Mouse (Mus musculus) C2C12 (cell line): ENCODE results near the gene Crygs. TPM values are rescaled to one million over a fixed set of nuclear protein-coding genes. Genes with fewer than 3 reads are reported as not detected.

Source experiments
- H3K27me3 ChIP-seq: one replicate; pipeline ENCODE4 v1.6.1; 2011; ENCODE audit not compliant: control insufficient read depth, insufficient read depth, insufficient read length
- H3K36me3 ChIP-seq: one replicate; pipeline ENCODE4 v1.6.1; 2011; ENCODE audit not compliant: control insufficient read depth, insufficient read depth
- H3K4me3 ChIP-seq: one replicate; pipeline ENCODE4 v1.5.1; 2011; ENCODE audit warnings: mild to moderate bottlenecking, control low read depth; ENCODE audit not compliant: poor library complexity, insufficient read depth, severe bottlenecking
- H3K79me2 ChIP-seq: one replicate; pipeline ENCODE4 v1.6.1; 2011; ENCODE audit not compliant: control insufficient read depth, insufficient read depth
- H3K79me3 ChIP-seq: one replicate; pipeline ENCODE4 v1.6.1; 2011; ENCODE audit warnings: low read depth, control low read depth
- H3ac ChIP-seq: one replicate; pipeline ENCODE3; 2011; ENCODE audit warnings: low read depth; ENCODE audit not compliant: control insufficient read depth, insufficient read length
- CEBPB ChIP-seq: IDR thresholded peaks from one replicate; pipeline ENCODE4 v1.6.1; 2011; ENCODE audit warnings: low read depth, mild to moderate bottlenecking, control low read depth, moderate library complexity
- CTCF ChIP-seq: IDR thresholded peaks from one replicate; pipeline ENCODE4 v1.5.1; 2011; ENCODE audit not compliant: control insufficient read depth, insufficient read depth, insufficient read length
- FOSL1 ChIP-seq: IDR thresholded peaks from one replicate; pipeline ENCODE4 v1.8.0; 2011; ENCODE audit warnings: mild to moderate bottlenecking, low read length; ENCODE audit not compliant: poor library complexity, insufficient read depth, severe bottlenecking
- MAX ChIP-seq: IDR thresholded peaks from one replicate; pipeline ENCODE4 v1.6.1; 2011; ENCODE audit warnings: mild to moderate bottlenecking, control low read depth
- MYOD1 ChIP-seq: IDR thresholded peaks from one replicate; pipeline ENCODE4 v1.6.1; 2011; ENCODE audit warnings: low read depth; ENCODE audit not compliant: control insufficient read depth, insufficient read length
- MYOG ChIP-seq: IDR thresholded peaks from one replicate; pipeline ENCODE4 v1.6.1; 2011; ENCODE audit not compliant: control insufficient read depth, insufficient read length; ENCODE audit errors: extremely low read depth
- USF1 ChIP-seq: IDR thresholded peaks from one replicate; pipeline ENCODE4 v1.6.1; 2011; ENCODE audit warnings: low read depth, mild to moderate bottlenecking, control low read depth, moderate library complexity
- polyA plus RNA-seq: library from polyadenylated mRNA; unstranded; fragments of >200 nt; fragmentation: generic; extraction: Trizol; gene quantifications from one replicate; pipeline ENCODE4 v1.2.1, GENCODE M21; 2012; ENCODE audit warnings: missing spikeins

The Crygs gene
- polyA plus RNA-seq, 1 experiment, result not detected

DNA sequence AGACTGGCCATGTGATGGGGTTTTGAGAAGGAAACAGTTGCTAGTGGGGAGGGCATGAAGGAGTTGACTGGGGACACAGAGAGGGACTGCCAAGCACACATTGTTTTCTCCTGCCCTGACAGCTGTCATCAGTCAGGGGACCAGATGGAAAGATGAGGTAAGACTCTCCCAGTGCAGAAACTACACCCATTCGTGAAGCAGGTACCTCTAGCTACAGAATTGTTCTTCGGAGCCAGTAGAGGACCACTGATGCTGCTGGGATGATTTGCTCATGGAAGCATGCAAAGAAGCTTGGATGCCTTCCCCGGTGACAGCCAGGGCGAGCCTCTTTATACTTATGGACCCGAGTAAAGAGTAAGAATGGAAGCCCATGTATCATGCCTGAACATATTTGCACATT, 13.9 kb downstream of the Crygs start:
- H3K79me2 ChIP-seq, result no peaks in the 10 kb centered on the region
- no peaks in the 10 kb centered on the region for H3K79me3 ChIP-seq
- no peak overlapping the region for H3ac ChIP-seq
- H3K4me3 ChIP-seq, result no peak overlapping the region
- peaks cover 21% of the 10 kb centered on the region for H3K27me3 ChIP-seq
- no peaks in the 10 kb centered on the region for H3K36me3 ChIP-seq
- no peak for TF ChIP-seq MAX
- TF ChIP-seq CTCF, result no peak
- TF ChIP-seq MYOG, result no peak
- no peak for TF ChIP-seq USF1
- no peak for TF ChIP-seq FOSL1
- no peak for TF ChIP-seq MYOD1
- TF ChIP-seq CEBPB, result no peak

DNA sequence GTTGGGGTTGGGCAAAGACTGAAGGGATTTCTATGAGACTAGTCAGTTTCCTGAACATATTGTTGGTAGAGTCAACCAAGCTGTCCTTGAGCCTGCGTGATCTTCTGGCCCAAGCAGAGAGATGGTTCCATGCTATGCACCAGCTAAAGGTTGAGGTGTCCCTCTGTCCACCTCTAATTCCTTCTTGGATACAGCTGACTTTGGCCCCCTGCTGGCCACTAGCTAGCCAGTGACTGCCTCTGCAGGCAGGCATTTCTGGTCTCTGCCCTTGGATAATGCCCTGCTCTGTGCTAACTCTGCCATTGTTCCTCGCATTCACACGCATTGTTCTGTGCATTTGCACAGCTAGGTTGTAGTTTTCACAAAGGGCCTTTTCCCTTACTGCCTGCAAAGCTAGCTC, 15.9 kb downstream of the Crygs start:
- no peaks in the 10 kb centered on the region for H3K36me3 ChIP-seq
- H3K79me2 ChIP-seq, result no peaks in the 10 kb centered on the region
- H3ac ChIP-seq, result no peak overlapping the region
- TF ChIP-seq USF1 (no peak), CTCF (no peak), MYOD1 (no peak), MYOG (no peak), FOSL1 (no peak), CEBPB (no peak), MAX (no peak)
- H3K27me3 ChIP-seq, result peaks cover 27% of the 10 kb centered on the region
- H3K79me3 ChIP-seq, result no peaks in the 10 kb centered on the region
- no peak overlapping the region for H3K4me3 ChIP-seq

DNA sequence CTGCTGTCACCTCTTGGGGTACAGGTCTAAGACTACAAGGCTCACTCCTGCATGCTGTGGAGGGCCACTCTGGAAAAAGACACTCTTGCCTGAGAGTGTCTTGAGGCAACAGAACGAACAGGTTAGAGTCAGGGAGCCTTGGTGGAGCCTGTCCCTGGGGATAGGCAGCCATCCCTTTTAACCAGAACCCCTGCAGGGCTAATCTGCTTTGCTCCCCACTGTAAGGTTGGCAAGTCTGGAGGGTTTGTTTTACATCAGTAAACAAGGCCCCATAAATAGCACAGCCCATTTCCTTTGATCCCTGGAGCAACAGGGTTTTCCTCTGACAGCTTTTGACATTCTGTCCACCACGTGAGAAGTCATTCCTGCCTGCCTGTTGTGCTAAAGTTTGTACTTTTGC, 20.1 kb downstream of the Crygs start:
- H3K27me3 ChIP-seq, result peaks cover 28% of the 10 kb centered on the region
- no peak overlapping the region for H3ac ChIP-seq
- no peaks in the 10 kb centered on the region for H3K79me3 ChIP-seq
- H3K79me2 ChIP-seq, result no peaks in the 10 kb centered on the region
- H3K4me3 ChIP-seq, result no peak overlapping the region
- H3K36me3 ChIP-seq, result no peaks in the 10 kb centered on the region
- TF ChIP-seq FOSL1 (no peak), MYOD1 (no peak), MAX (no peak), CEBPB (no peak), CTCF (no peak), USF1 (no peak), MYOG (no peak)

DNA sequence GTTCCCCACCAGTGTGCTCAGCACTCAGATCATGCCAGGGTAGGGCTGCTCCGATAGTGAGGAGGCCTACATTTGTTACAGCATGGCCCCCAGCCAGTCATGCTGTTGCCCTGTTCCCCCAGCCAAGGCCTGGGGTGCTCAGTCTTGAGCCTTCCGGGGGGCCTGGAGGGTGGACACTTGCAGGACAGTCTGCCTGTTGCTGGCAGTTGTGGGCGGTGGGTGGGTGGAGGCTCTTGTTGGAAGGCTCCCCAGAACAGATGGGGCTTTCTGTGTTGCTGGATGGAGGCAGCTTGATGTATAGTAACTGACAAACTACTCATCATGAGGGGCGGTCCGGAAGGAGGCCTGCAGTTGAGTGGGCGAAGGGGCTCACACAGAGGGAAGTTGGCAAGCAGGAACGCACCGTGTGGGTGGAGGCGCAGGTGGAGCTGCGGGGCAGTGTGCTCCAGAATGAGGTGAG, 21.4 kb downstream of the Crygs start:
- Histone ChIP-seq H3K36me3 (no peaks in the 10 kb centered on the region), H3K79me2 (no peaks in the 10 kb centered on the region), H3K79me3 (no peaks in the 10 kb centered on the region), H3K4me3 (no peak overlapping the region), H3K27me3 (peaks cover 22% of the 10 kb centered on the region), H3ac (no peak overlapping the region)
- TF ChIP-seq USF1 (no peak), CEBPB (no peak), CTCF (no peak), FOSL1 (no peak), MYOD1 (no peak), MAX (no peak), MYOG (no peak)

DNA sequence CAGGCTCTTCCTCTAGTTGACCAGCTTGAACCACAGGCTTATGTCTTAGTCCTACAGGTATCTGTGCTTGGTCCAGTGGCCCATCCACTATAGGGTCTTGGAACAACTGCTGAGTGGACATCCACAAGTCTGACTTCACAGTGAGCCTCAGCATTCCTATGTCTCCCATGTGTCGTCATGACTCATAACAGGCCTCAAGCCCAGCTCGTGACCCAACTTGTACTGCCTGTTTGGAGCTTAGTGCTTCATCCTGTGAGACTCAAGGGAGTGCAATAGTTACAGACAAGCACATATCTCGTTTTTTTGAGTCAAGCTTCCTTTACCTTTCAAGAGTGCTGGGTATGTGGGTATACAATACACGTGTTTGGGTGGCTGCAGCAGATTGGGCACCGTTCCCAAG, 28.7 kb downstream of the Crygs start:
- Histone ChIP-seq H3K4me3 (no peak overlapping the region), H3K27me3 (no peaks in the 10 kb centered on the region), H3K36me3 (no peaks in the 10 kb centered on the region), H3K79me3 (no peaks in the 10 kb centered on the region), H3K79me2 (no peaks in the 10 kb centered on the region), H3ac (no peak overlapping the region)
- TF ChIP-seq MYOD1 (no peak), CEBPB (no peak), FOSL1 (no peak), MAX (no peak), USF1 (no peak), CTCF (no peak), MYOG (no peak)
